Mouse (Mus musculus) CH12.LX (cell line): ENCODE measurements around the gene Ppfia3.

Source experiments
- BHLHE40 ChIP-seq: IDR thresholded peaks from 2 replicates; pipeline ENCODE4 v1.6.1; 2011; ENCODE audit warnings: mild to moderate bottlenecking, low read depth, low read length, improper control_type of control experiment
- CTCF ChIP-seq, 2 experiments: IDR thresholded peaks in 1 of 2; conservative IDR thresholded peaks in 1 of 2; 2 replicates each; pipeline ENCODE4 v1.5.1; 2011 to 2012; ENCODE audit warnings: low read depth in 2 of 2, low read length in 2 of 2, improper control_type of control experiment in 1 of 2, inconsistent platforms in 1 of 2, mild to moderate bottlenecking in 1 of 2, moderate library complexity in 1 of 2
- E2F4 ChIP-seq: IDR thresholded peaks from 2 replicates; pipeline ENCODE4 v1.6.1; 2011; ENCODE audit warnings: low read depth, low read length, improper control_type of control experiment; ENCODE audit not compliant: insufficient replicate concordance
- EP300 ChIP-seq: IDR thresholded peaks from 2 replicates; pipeline ENCODE4 v1.6.1; 2011; ENCODE audit warnings: low read length, improper control_type of control experiment
- MAFK ChIP-seq: IDR thresholded peaks from 2 replicates; pipeline ENCODE4 v1.6.1; 2011; ENCODE audit warnings: low read length, improper control_type of control experiment; ENCODE audit not compliant: insufficient replicate concordance
- MAX ChIP-seq: IDR thresholded peaks from 2 replicates; pipeline ENCODE4 v1.6.1; 2011; ENCODE audit warnings: low read length, improper control_type of control experiment
- POLR2A ChIP-seq: IDR thresholded peaks from 2 replicates; pipeline ENCODE4 v1.6.1; 2011; ENCODE audit warnings: low read depth, mild to moderate bottlenecking, improper control_type of control experiment, low read length
- USF2 ChIP-seq: conservative IDR thresholded peaks from 2 replicates; pipeline ENCODE4 v1.6.1; 2011; ENCODE audit warnings: low read depth, low read length, improper control_type of control experiment
- ZKSCAN1 ChIP-seq: IDR thresholded peaks from 2 replicates; pipeline ENCODE4 v1.6.1; 2012; ENCODE audit warnings: low read depth, inconsistent platforms, low read length, improper control_type of control experiment, borderline replicate concordance

- TF ChIP-seq CTCF (conservative IDR thresholded peaks at IDR 0.05 in 1 of 2, IDR thresholded peaks at IDR 0.05 in 1 of 2; ENCODE audit: low read depth in 2 of 2, low read length in 2 of 2), result no peak
- no peak for TF ChIP-seq E2F4
- no peak for TF ChIP-seq POLR2A
- no peak for TF ChIP-seq USF2
- no peak for TF ChIP-seq EP300
- no peak for TF ChIP-seq MAX
- no peak for TF ChIP-seq MAFK
- TF ChIP-seq ZKSCAN1, result no peak
- TF ChIP-seq BHLHE40, result no peak
Observed at GRCm38 (mm10) chr7:45356087-45356486, 10.7 kb downstream of the Ppfia3 start.
